In the genomic region with DNA sequence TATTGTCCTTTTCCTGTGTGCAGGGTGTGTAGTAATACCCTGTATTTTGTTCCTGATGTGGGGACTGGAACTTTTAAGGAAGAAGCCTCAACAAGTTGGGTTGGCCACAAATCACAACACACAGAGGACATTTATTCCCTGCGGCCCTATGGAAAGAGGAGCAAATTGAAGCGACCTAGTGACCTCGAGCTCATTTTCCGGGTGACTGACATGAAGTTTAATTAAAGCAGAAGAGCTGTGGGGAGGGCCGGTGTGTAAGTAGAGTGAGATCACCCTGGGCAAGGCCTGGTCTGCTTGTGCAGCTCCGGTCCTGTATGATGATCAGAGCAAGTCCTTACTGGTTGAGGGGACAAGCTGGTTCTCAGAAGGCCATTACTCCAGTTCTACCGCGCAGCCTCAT, we compare ENCODE assay signal across 22 mouse cellular contexts.
"Had no signal": no experiment of that assay in that cellular context is flagged by ENCODE, and none has a peak within 500 bp of the region (broad histone marks: within the 10 kb centered on the region; RNA-seq: fewer than 3 reads in every experiment).

No protein-coding gene starts in this region.

- H3K9me3 ChIP-seq: heart, embryonic 13.5 days; heart, embryonic 15.5 days; hindbrain, embryonic 13.5 days; hindbrain, embryonic 15.5 days; limb, embryonic 10.5 days; limb, embryonic 12.5 days had no signal

- H3K4me2 ChIP-seq: heart, embryonic 11.5 days; heart, embryonic 13.5 days; heart, embryonic 15.5 days; hindbrain, embryonic 13.5 days; hindbrain, embryonic 15.5 days; limb, embryonic 12.5 days; liver, embryonic 11.5 days had no signal

- DNase-seq: gastrocnemius, postnatal 14 days; gastrocnemius, postnatal 36 days; heart, adult 2 months; heart, postnatal 14 days; heart, postnatal 36 days; kidney, adult 11 months; kidney, adult 2 months; kidney, postnatal 10 days; kidney, postnatal 25 days; liver had no signal

- H3K4me1 ChIP-seq: heart, embryonic 13.5 days; heart, embryonic 15.5 days; hindbrain, embryonic 13.5 days; hindbrain, embryonic 15.5 days; limb, embryonic 10.5 days; limb, embryonic 12.5 days had no signal

- H3K27ac ChIP-seq: heart, adult 2 months; heart, embryonic 13.5 days; heart, embryonic 15.5 days; hindbrain, embryonic 13.5 days; hindbrain, embryonic 15.5 days; hindbrain, postnatal 0 days; layer of hippocampus, adult 2 months; left cerebral cortex, adult 2 months; limb, embryonic 10.5 days; limb, embryonic 12.5 days had no signal

- H3K4me3 ChIP-seq: heart, adult 2 months; heart, embryonic 13.5 days; heart, embryonic 15.5 days; hindbrain, embryonic 13.5 days; hindbrain, embryonic 15.5 days; layer of hippocampus, adult 2 months; left cerebral cortex, adult 2 months; limb, embryonic 10.5 days; limb, embryonic 12.5 days had no signal

- H3K36me3 ChIP-seq: heart, embryonic 13.5 days; heart, embryonic 15.5 days; hindbrain, embryonic 13.5 days; hindbrain, embryonic 15.5 days; limb, embryonic 10.5 days; limb, embryonic 12.5 days had no signal

- H3K9ac ChIP-seq: heart, embryonic 13.5 days; heart, embryonic 15.5 days; hindbrain, embryonic 13.5 days; hindbrain, embryonic 15.5 days; limb, embryonic 12.5 days had no signal

- H3K27me3 ChIP-seq: heart, embryonic 13.5 days; heart, embryonic 15.5 days; hindbrain, embryonic 13.5 days; hindbrain, embryonic 15.5 days; limb, embryonic 12.5 days had no signal

- ATAC-seq: hindbrain, postnatal 0 days; intestine, embryonic 16.5 days had no signal
